Comparison of ENCODE assay signal across 9 mouse cellular contexts in the genomic region with DNA sequence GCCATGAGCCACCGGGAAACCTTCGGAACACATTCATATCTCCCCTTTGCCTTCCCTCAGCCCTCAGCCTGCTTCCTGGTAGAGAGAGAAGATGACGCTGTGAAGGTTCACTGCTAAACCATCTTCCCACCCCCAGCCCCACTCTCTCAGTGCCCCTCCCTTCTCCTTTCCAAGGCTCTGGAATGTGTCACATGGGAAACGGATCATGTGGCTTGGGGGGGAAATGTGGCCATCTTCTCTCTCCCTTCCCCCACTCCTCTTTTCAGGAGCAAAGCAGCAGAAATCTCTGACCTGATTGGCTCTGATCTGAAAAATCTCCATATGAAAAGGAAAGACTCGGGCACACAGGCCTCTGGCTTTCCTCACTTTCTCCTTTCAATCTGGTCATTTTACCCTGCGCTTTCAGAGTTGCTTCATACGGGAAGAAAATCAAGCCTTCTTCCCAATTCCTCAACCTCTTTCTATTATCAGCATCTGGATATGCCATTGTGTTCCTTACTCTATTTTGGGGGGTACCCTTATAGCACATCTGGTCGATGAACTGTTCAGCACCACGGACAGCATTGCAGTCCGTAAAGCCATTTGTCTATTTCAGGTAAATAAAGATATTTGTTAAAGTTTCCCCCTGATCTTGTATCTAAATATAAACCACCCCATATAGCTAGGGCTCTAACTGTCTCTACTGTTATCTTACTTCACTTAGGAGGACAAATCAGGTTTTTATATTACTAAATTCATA. TPM values are rescaled to one million over a fixed set of nuclear protein-coding genes. Genes with fewer than 3 reads are reported as not detected.
DNase-seq lines count a peak whose midpoint lies in the region; ATAC-seq and TF ChIP-seq lines count a peak whose summit lies in the region.
"Had no signal": no experiment of that assay in that cellular context is flagged by ENCODE, and none has a peak within 500 bp of the region (broad histone marks: within the 10 kb centered on the region; RNA-seq: fewer than 3 reads in every experiment).

No protein-coding gene starts in this region.

- peak; percentile 66; the same call in 1 of the 2 replicates for TF ChIP-seq POLR2A in brain, embryonic 14.5 days (IDR thresholded peaks at IDR 0.05; ENCODE audit: borderline replicate concordance, extremely low read depth, insufficient read depth, insufficient read length, poor library complexity, severe bottlenecking)

- no peak for DNase-seq in heart, postnatal 36 days
- peak; percentile 99 for DNase-seq in brain, embryonic 14.5 days (ENCODE audit: low read depth)
- DNase-seq in forebrain, embryonic 11.5 days (ENCODE audit: low spot score), result peak; percentile 88
- DNase-seq in kidney, postnatal 14 days, result peak; percentile 17
- peak; percentile 94 for DNase-seq in mesoderm, embryonic 11.5 days (ENCODE audit: low read depth, low spot score)
- DNase-seq in gastrocnemius, postnatal 10 days, result no peak

- H3K27ac ChIP-seq in heart, embryonic 16.5 days (ENCODE audit: low read length), result no peak overlapping the region
- peak overlapping the region; percentile 94 for H3K27ac ChIP-seq in forebrain, embryonic 11.5 days (ENCODE audit: low read depth, low read length)
- H3K27ac ChIP-seq in stomach, embryonic 14.5 days (ENCODE audit: low read length), result no peak overlapping the region

- H3K9me3 ChIP-seq in heart, embryonic 16.5 days (replicated peaks; ENCODE audit: control insufficient read depth, low read length), result no peaks in the 10 kb centered on the region
- no peaks in the 10 kb centered on the region for H3K9me3 ChIP-seq in forebrain, embryonic 11.5 days (ENCODE audit: control insufficient read depth, low read length)
- H3K9me3 ChIP-seq in stomach, embryonic 14.5 days (ENCODE audit: control insufficient read depth, low read depth, low read length), result no peaks in the 10 kb centered on the region

- no peaks in the 10 kb centered on the region for H3K36me3 ChIP-seq in heart, embryonic 16.5 days (ENCODE audit: control insufficient read depth, insufficient read depth)
- peaks cover 1% of the 10 kb centered on the region; the same call in 1 of the 2 replicates for H3K36me3 ChIP-seq in forebrain, embryonic 11.5 days (ENCODE audit: control insufficient read depth, insufficient read depth, low read length)
- no peaks in the 10 kb centered on the region for H3K36me3 ChIP-seq in stomach, embryonic 14.5 days (ENCODE audit: control insufficient read depth, insufficient read depth, low read length)

- no peak for ATAC-seq in heart, embryonic 16.5 days (replicated peaks; ENCODE audit: extremely low read depth, insufficient read depth, low FRiP score)
- ATAC-seq in forebrain, embryonic 11.5 days (replicated peaks; ENCODE audit: low FRiP score), result peak; percentile 91
- ATAC-seq in stomach, embryonic 14.5 days (ENCODE audit: insufficient number of reproducible peaks, insufficient read depth, low FRiP score, low read depth), result no peak; the same call in 1 of the 2 replicates
- ATAC-seq: Patski had no signal

- TF ChIP-seq CTCF in brain, embryonic 14.5 days (IDR thresholded peaks at IDR 0.05; ENCODE audit: borderline replicate concordance, extremely low read depth, insufficient read depth, insufficient read length), result no peak

- no peak overlapping the region for H3K4me3 ChIP-seq in heart, embryonic 16.5 days (ENCODE audit: low read length)
- peak overlapping the region; percentile 62 for H3K4me3 ChIP-seq in forebrain, embryonic 11.5 days (ENCODE audit: low read depth, low read length)
- 0 out of 2 replicates have a peak overlapping the region, but pooled peaks have one; percentile 1 for H3K4me3 ChIP-seq in stomach, embryonic 14.5 days (ENCODE audit: low read depth, low read length)

- no peak overlapping the region for H3K9ac ChIP-seq in heart, embryonic 16.5 days (ENCODE audit: low read length)
- peak overlapping the region; percentile 75 for H3K9ac ChIP-seq in forebrain, embryonic 11.5 days (ENCODE audit: low read length)
- no peak overlapping the region for H3K9ac ChIP-seq in stomach, embryonic 14.5 days (replicated peaks; ENCODE audit: low read depth, low read length)

- intact Hi-C loops in heart, postnatal 36 days (cut with DNase I), result no loop called here

- H3K4me2 ChIP-seq in heart, embryonic 16.5 days (ENCODE audit: low read depth, low read length), result peak overlapping the region; percentile 35; the same call in 1 of the 2 replicates
- H3K4me2 ChIP-seq in forebrain, embryonic 11.5 days (ENCODE audit: low read depth, low read length, severe bottlenecking), result peak overlapping the region; percentile 64
- peak overlapping the region; percentile 15; the same call in 1 of the 2 replicates for H3K4me2 ChIP-seq in stomach, embryonic 14.5 days (replicated peaks; ENCODE audit: low read depth, low read length)

- H3K27me3 ChIP-seq in heart, embryonic 16.5 days (ENCODE audit: control insufficient read depth, insufficient read depth, low read length), result no peaks in the 10 kb centered on the region
- H3K27me3 ChIP-seq in forebrain, embryonic 11.5 days (ENCODE audit: control insufficient read depth, insufficient read depth, low read length), result no peaks in the 10 kb centered on the region
- no peaks in the 10 kb centered on the region for H3K27me3 ChIP-seq in stomach, embryonic 14.5 days (ENCODE audit: control insufficient read depth, insufficient read depth, low read length)
- H3K27me3 ChIP-seq: Patski had no signal

- 7% methylated on average over 10 of the region's 10 CpGs for WGBS in heart, embryonic 16.5 days
- 1% methylated on average over 10 of the region's 10 CpGs for WGBS in forebrain, embryonic 11.5 days
- 3% methylated on average over 10 of the region's 10 CpGs for WGBS in stomach, embryonic 14.5 days

- peaks cover 3% of the 10 kb centered on the region; the same call in 1 of the 2 replicates for H3K4me1 ChIP-seq in heart, embryonic 16.5 days (ENCODE audit: control insufficient read depth, insufficient read depth, low read length)
- peaks cover 10% of the 10 kb centered on the region for H3K4me1 ChIP-seq in forebrain, embryonic 11.5 days (replicated peaks; ENCODE audit: control insufficient read depth, insufficient read depth, low read length)
- H3K4me1 ChIP-seq in stomach, embryonic 14.5 days (ENCODE audit: control insufficient read depth, insufficient read depth, low read length), result no peaks in the 10 kb centered on the region; the same call in 1 of the 2 replicates

RNA-seq across cellular contexts. Expression of a gene that starts 10.5 kb away (rescaled TPM):
- polyA plus RNA-seq in heart, embryonic 16.5 days (2015; fragmentation: Nextera tagmentation; extraction: Ambion mirVana), result 9.1 and 10.6 TPM in 2 replicates
- total RNA-seq in heart, postnatal 36 days (2021), result 1 to 10 TPM; 4.4 to 5.2 TPM
- polyA plus RNA-seq in brain, embryonic 14.5 days (2012; rRNA removed), result 39.2 and 54.7 TPM in 2 replicates
- polyA plus RNA-seq in forebrain, embryonic 11.5 days (2014; fragmentation: Nextera tagmentation; extraction: Ambion mirVana), result 31.2 and 33.8 TPM in 2 replicates
- 11.2 and 12.3 TPM in 2 replicates for polyA plus RNA-seq in stomach, embryonic 14.5 days (2014; fragmentation: Nextera tagmentation; extraction: Ambion mirVana)
- 1 to 10 TPM; 6.4 to 6.8 TPM for total RNA-seq in gastrocnemius, postnatal 10 days (2021)

RNA-seq across cellular contexts. Expression of a gene that starts 32.3 kb away (rescaled TPM):
- 14.7 TPM in 2 replicates for polyA plus RNA-seq in heart, embryonic 16.5 days (2015; fragmentation: Nextera tagmentation; extraction: Ambion mirVana)
- 10 to 100 TPM; 50.9 to 53.6 TPM for total RNA-seq in heart, postnatal 36 days (2021)
- polyA plus RNA-seq in brain, embryonic 14.5 days (2012; rRNA removed), result 45.8 and 55.9 TPM in 2 replicates
- polyA plus RNA-seq in forebrain, embryonic 11.5 days (2014; fragmentation: Nextera tagmentation; extraction: Ambion mirVana), result 26.2 and 27.3 TPM in 2 replicates
- polyA plus RNA-seq in stomach, embryonic 14.5 days (2014; fragmentation: Nextera tagmentation; extraction: Ambion mirVana), result 18.3 and 19.9 TPM in 2 replicates
- 10 to 100 TPM; 47.0 to 51.8 TPM for total RNA-seq in gastrocnemius, postnatal 10 days (2021)

RNA-seq across cellular contexts. Expression of a gene that starts 57.9 kb away (rescaled TPM):
- 2.6 and 2.9 TPM in 2 replicates for polyA plus RNA-seq in heart, embryonic 16.5 days (2015; fragmentation: Nextera tagmentation; extraction: Ambion mirVana)
- 10 to 100 TPM; 13.0 to 14.1 TPM for total RNA-seq in heart, postnatal 36 days (2021)
- polyA plus RNA-seq in brain, embryonic 14.5 days (2012; rRNA removed), result 8.4 and 8.8 TPM in 2 replicates
- 0.87 and 1.1 TPM in 2 replicates for polyA plus RNA-seq in forebrain, embryonic 11.5 days (2014; fragmentation: Nextera tagmentation; extraction: Ambion mirVana)
- polyA plus RNA-seq in stomach, embryonic 14.5 days (2014; fragmentation: Nextera tagmentation; extraction: Ambion mirVana), result 3.5 and 4.1 TPM in 2 replicates
- total RNA-seq in gastrocnemius, postnatal 10 days (2021), result 1 to 10 TPM; 3.9 to 4.6 TPM

Comparison
In these comparisons a context has a peak if more than half of its experiments do, and no peak if none do; other contexts are left out.
1. DNase-seq: peak in brain, embryonic 14.5 days (single experiment), forebrain, embryonic 11.5 days (single experiment), kidney, postnatal 14 days (single experiment) and mesoderm, embryonic 11.5 days (single experiment); none in heart, postnatal 36 days (0 of 2) and gastrocnemius, postnatal 10 days (single experiment).
2. Peak in every context shown above with its lines, with median percentiles within 50 percentile points of each other: H3K4me2 ChIP-seq.